Mouse (Mus musculus): ENCODE measurements around the gene Phlpp1. TPM values are rescaled to one million over a fixed set of nuclear protein-coding genes. Genes with fewer than 3 reads are reported as not detected.
A peak's percentile ranks its signal among the peaks of the same experiment; 100 is the strongest.

Phlpp1 gene
- polyA plus RNA-seq (2014; fragmentation: Nextera tagmentation; extraction: Ambion mirVana) = 3.8 and 4.3 TPM in 2 replicates

GRCm38 (mm10) chr1:106171241-106172220 is at the start of gene Phlpp1:
TSS of gene Phlpp1 (plus strand) at chr1:106171752.
- Histone ChIP-seq H3K27me3 (ENCODE audit: control insufficient read depth, insufficient read depth, low read length) (no peaks in the 10 kb centered on the region), H3K27ac (ENCODE audit: low read length) (peak within 1 kb of the TSS; percentile 82), H3K9ac (replicated peaks; ENCODE audit: low read depth, low read length) (peak within 1 kb of the TSS; percentile 79), H3K9me3 (ENCODE audit: control insufficient read depth, low read depth, low read length) (no peaks in the 10 kb centered on the region), H3K4me1 (ENCODE audit: control insufficient read depth, insufficient read depth, low read length) (peaks cover 3% of the 10 kb centered on the region; the same call in 1 of the 2 replicates), H3K36me3 (ENCODE audit: control insufficient read depth, insufficient read depth, low read length) (no peaks in the 10 kb centered on the region), H3K4me2 (replicated peaks; ENCODE audit: low read depth, low read length) (peak within 1 kb of the TSS; percentile 75), H3K4me3 (ENCODE audit: low read depth, low read length) (peak within 1 kb of the TSS; percentile 75)
- peak; percentile 99 for ATAC-seq (ENCODE audit: insufficient number of reproducible peaks, insufficient read depth, low FRiP score, low read depth)
- under 1% methylated on average over 89 of the region's 113 CpGs for WGBS

GRCm38 (mm10) chr1:106126601-106127000 is 45.0 kb upstream of the Phlpp1 start:
- Histone ChIP-seq H3K4me1 (ENCODE audit: control insufficient read depth, insufficient read depth, low read length) (no peaks in the 10 kb centered on the region), H3K9me3 (ENCODE audit: control insufficient read depth, low read depth, low read length) (no peaks in the 10 kb centered on the region), H3K9ac (replicated peaks; ENCODE audit: low read depth, low read length) (no peak overlapping the region), H3K27me3 (ENCODE audit: control insufficient read depth, insufficient read depth, low read length) (no peaks in the 10 kb centered on the region), H3K4me3 (ENCODE audit: low read depth, low read length) (no peak overlapping the region), H3K27ac (ENCODE audit: low read length) (no peak overlapping the region), H3K36me3 (ENCODE audit: control insufficient read depth, insufficient read depth, low read length) (no peaks in the 10 kb centered on the region), H3K4me2 (replicated peaks; ENCODE audit: low read depth, low read length) (no peak overlapping the region)
- WGBS = 91% methylated on average over 3 of the region's 3 CpGs
- no peak for ATAC-seq (ENCODE audit: insufficient number of reproducible peaks, insufficient read depth, low FRiP score, low read depth)

- H3K4me3 ChIP-seq (ENCODE audit: low read depth, low read length) = no peak overlapping the region
- 71% methylated on average over 4 of the region's 4 CpGs for WGBS
Observed at GRCm38 (mm10) chr1:106131697-106132349, 39.7 kb upstream of the Phlpp1 start.

GRCm38 (mm10) chr1:106132350-106132700 is 39.2 kb upstream of the Phlpp1 start:
- Histone ChIP-seq H3K27ac (ENCODE audit: low read length) (no peak overlapping the region), H3K9ac (replicated peaks; ENCODE audit: low read depth, low read length) (no peak overlapping the region), H3K27me3 (ENCODE audit: control insufficient read depth, insufficient read depth, low read length) (no peaks in the 10 kb centered on the region), H3K4me3 (ENCODE audit: low read depth, low read length) (no peak overlapping the region), H3K4me2 (replicated peaks; ENCODE audit: low read depth, low read length) (no peak overlapping the region), H3K4me1 (ENCODE audit: control insufficient read depth, insufficient read depth, low read length) (no peaks in the 10 kb centered on the region), H3K36me3 (ENCODE audit: control insufficient read depth, insufficient read depth, low read length) (no peaks in the 10 kb centered on the region), H3K9me3 (ENCODE audit: control insufficient read depth, low read depth, low read length) (no peaks in the 10 kb centered on the region)
- 57% methylated on average over 4 of the region's 4 CpGs for WGBS
- no peak for ATAC-seq (ENCODE audit: insufficient number of reproducible peaks, insufficient read depth, low FRiP score, low read depth)

More at GRCm38 (mm10) chr1:106131697-106132349, 39.7 kb upstream of the Phlpp1 start:
- Histone ChIP-seq H3K4me1 (ENCODE audit: control insufficient read depth, insufficient read depth, low read length) (no peaks in the 10 kb centered on the region), H3K36me3 (ENCODE audit: control insufficient read depth, insufficient read depth, low read length) (no peaks in the 10 kb centered on the region), H3K27me3 (ENCODE audit: control insufficient read depth, insufficient read depth, low read length) (no peaks in the 10 kb centered on the region), H3K4me2 (replicated peaks; ENCODE audit: low read depth, low read length) (no peak overlapping the region), H3K9ac (replicated peaks; ENCODE audit: low read depth, low read length) (no peak overlapping the region), H3K27ac (ENCODE audit: low read length) (no peak overlapping the region), H3K9me3 (ENCODE audit: control insufficient read depth, low read depth, low read length) (no peaks in the 10 kb centered on the region)
- no peak for ATAC-seq (ENCODE audit: insufficient number of reproducible peaks, insufficient read depth, low FRiP score, low read depth)

GRCm38 (mm10) chr1:106138691-106139090 is 32.9 kb upstream of the Phlpp1 start:
- no peaks in the 10 kb centered on the region for H3K4me1 ChIP-seq (ENCODE audit: control insufficient read depth, insufficient read depth, low read length)
- no peak overlapping the region for H3K4me2 ChIP-seq (replicated peaks; ENCODE audit: low read depth, low read length)
- H3K27me3 ChIP-seq (ENCODE audit: control insufficient read depth, insufficient read depth, low read length) = no peaks in the 10 kb centered on the region
- 88% methylated on average over 2 of the region's 2 CpGs for WGBS
- no peak for ATAC-seq (ENCODE audit: insufficient number of reproducible peaks, insufficient read depth, low FRiP score, low read depth)
- no peak overlapping the region for H3K9ac ChIP-seq (replicated peaks; ENCODE audit: low read depth, low read length)
- H3K4me3 ChIP-seq (ENCODE audit: low read depth, low read length) = no peak overlapping the region
- H3K27ac ChIP-seq (ENCODE audit: low read length) = no peak overlapping the region
- H3K9me3 ChIP-seq (ENCODE audit: control insufficient read depth, low read depth, low read length) = no peaks in the 10 kb centered on the region
- H3K36me3 ChIP-seq (ENCODE audit: control insufficient read depth, insufficient read depth, low read length) = no peaks in the 10 kb centered on the region

- Histone ChIP-seq H3K9me3 (ENCODE audit: control insufficient read depth, low read depth, low read length) (no peaks in the 10 kb centered on the region), H3K27me3 (ENCODE audit: control insufficient read depth, insufficient read depth, low read length) (no peaks in the 10 kb centered on the region)
- WGBS = 59% methylated on average over 1 of the region's 1 CpGs
Observed at GRCm38 (mm10) chr1:106139137-106139536, 32.4 kb upstream of the Phlpp1 start.

GRCm38 (mm10) chr1:106142010-106142409 is 29.5 kb upstream of the Phlpp1 start:
- ATAC-seq (ENCODE audit: insufficient number of reproducible peaks, insufficient read depth, low FRiP score, low read depth) = no peak
- 91% methylated on average over 1 of the region's 1 CpGs for WGBS
- no peaks in the 10 kb centered on the region for H3K4me1 ChIP-seq (ENCODE audit: control insufficient read depth, insufficient read depth, low read length)
- H3K27me3 ChIP-seq (ENCODE audit: control insufficient read depth, insufficient read depth, low read length) = no peaks in the 10 kb centered on the region
- no peak overlapping the region for H3K9ac ChIP-seq (replicated peaks; ENCODE audit: low read depth, low read length)
- no peak overlapping the region for H3K27ac ChIP-seq (ENCODE audit: low read length)
- no peak overlapping the region for H3K4me3 ChIP-seq (ENCODE audit: low read depth, low read length)
- H3K9me3 ChIP-seq (ENCODE audit: control insufficient read depth, low read depth, low read length) = no peaks in the 10 kb centered on the region
- H3K4me2 ChIP-seq (replicated peaks; ENCODE audit: low read depth, low read length) = no peak overlapping the region
- no peaks in the 10 kb centered on the region for H3K36me3 ChIP-seq (ENCODE audit: control insufficient read depth, insufficient read depth, low read length)

More at GRCm38 (mm10) chr1:106139137-106139536, 32.4 kb upstream of the Phlpp1 start:
- H3K27ac ChIP-seq (ENCODE audit: low read length) = no peak overlapping the region
- no peaks in the 10 kb centered on the region for H3K4me1 ChIP-seq (ENCODE audit: control insufficient read depth, insufficient read depth, low read length)
- H3K9ac ChIP-seq (replicated peaks; ENCODE audit: low read depth, low read length) = no peak overlapping the region
- no peaks in the 10 kb centered on the region for H3K36me3 ChIP-seq (ENCODE audit: control insufficient read depth, insufficient read depth, low read length)
- H3K4me2 ChIP-seq (replicated peaks; ENCODE audit: low read depth, low read length) = no peak overlapping the region
- H3K4me3 ChIP-seq (ENCODE audit: low read depth, low read length) = no peak overlapping the region
- no peak for ATAC-seq (ENCODE audit: insufficient number of reproducible peaks, insufficient read depth, low FRiP score, low read depth)

GRCm38 (mm10) chr1:106144534-106144933 is 27.0 kb upstream of the Phlpp1 start:
- H3K9ac ChIP-seq (replicated peaks; ENCODE audit: low read depth, low read length) = no peak overlapping the region
- H3K4me1 ChIP-seq (ENCODE audit: control insufficient read depth, insufficient read depth, low read length) = no peaks in the 10 kb centered on the region
- no peaks in the 10 kb centered on the region for H3K27me3 ChIP-seq (ENCODE audit: control insufficient read depth, insufficient read depth, low read length)
- no peak overlapping the region for H3K27ac ChIP-seq (ENCODE audit: low read length)
- H3K9me3 ChIP-seq (ENCODE audit: control insufficient read depth, low read depth, low read length) = no peaks in the 10 kb centered on the region
- H3K4me3 ChIP-seq (ENCODE audit: low read depth, low read length) = no peak overlapping the region
- no peak for ATAC-seq (ENCODE audit: insufficient number of reproducible peaks, insufficient read depth, low FRiP score, low read depth)
- no peak overlapping the region for H3K4me2 ChIP-seq (replicated peaks; ENCODE audit: low read depth, low read length)
- 87% methylated on average over 2 of the region's 2 CpGs for WGBS
- H3K36me3 ChIP-seq (ENCODE audit: control insufficient read depth, insufficient read depth, low read length) = no peaks in the 10 kb centered on the region

Data from stomach, embryonic 14.5 days (tissue).